Mouse (Mus musculus) heart, postnatal 0 days (tissue): ENCODE measurements around the gene Gm37240.

Experiments
- CTCF ChIP-seq: IDR thresholded peaks from 2 replicates; pipeline ENCODE4 v1.5.1; 2016; ENCODE audit warnings: antibody characterized with exemption, control low read depth, low read depth
- EP300 ChIP-seq: IDR thresholded peaks from 2 replicates; pipeline ENCODE4 v1.6.1; 2016; ENCODE audit warnings: antibody characterized with exemption, low read depth

DNA sequence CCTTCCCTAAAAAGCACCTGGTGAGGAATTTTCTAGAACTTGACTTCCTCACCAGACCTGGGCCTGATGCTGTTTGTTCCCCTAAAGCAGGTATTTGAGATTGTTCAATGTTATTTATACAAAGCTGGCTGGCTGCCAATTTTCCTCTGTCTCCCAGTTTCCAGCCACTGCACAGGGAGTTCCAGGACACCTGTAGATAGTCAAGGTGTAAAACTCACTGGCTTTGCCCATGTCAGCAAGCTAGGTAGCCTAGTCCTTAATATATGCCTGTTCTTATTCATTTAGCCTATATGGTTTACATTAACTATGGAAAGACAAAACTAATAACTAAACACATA lies 44.5 kb downstream of the Gm37240 start:
- TF ChIP-seq CTCF: no peak
- TF ChIP-seq EP300: no peak
